Mouse (Mus musculus) forebrain, embryonic 11.5 days (tissue): ENCODE measurements around the gene Cenpj. TPM values are rescaled to one million over a fixed set of nuclear protein-coding genes. Genes with fewer than 3 reads are reported as not detected.

Experiments
- ATAC-seq: fragments of 200-750 bp; cut with Nextera tagmentation; replicated peaks from 2 replicates; pipeline ENCODE4 v1.8.0; 2017; ENCODE audit warnings: moderate TSS enrichment; ENCODE audit not compliant: low FRiP score
- DNase-seq: peaks from one replicate; pipeline ENCODE4 v3.0.0-alpha.2; 2017; ENCODE audit warnings: low spot score
- H3K27ac ChIP-seq: fragments of 300-500 bp; sonication (generic); 2 replicates; pipeline ENCODE4 v1.5.1; 2014; ENCODE audit warnings: low read depth, low read length
- H3K27me3 ChIP-seq: fragments of 300-500 bp; sonication (generic); 2 replicates; pipeline ENCODE4 v1.6.1; 2014; ENCODE audit warnings: mild to moderate bottlenecking, low read length, mixed read lengths; ENCODE audit not compliant: control insufficient read depth, insufficient read depth
- H3K36me3 ChIP-seq: fragments of 300-500 bp; sonication (generic); 2 replicates; pipeline ENCODE4 v1.6.1; 2014; ENCODE audit warnings: mild to moderate bottlenecking, low read length, moderate library complexity, mixed read lengths; ENCODE audit not compliant: control insufficient read depth, insufficient read depth
- H3K4me1 ChIP-seq: fragments of 300-500 bp; sonication (generic); replicated peaks from 2 replicates; pipeline ENCODE4 v1.6.1; 2014; ENCODE audit warnings: low read length, mixed read lengths; ENCODE audit not compliant: control insufficient read depth, insufficient read depth
- H3K4me2 ChIP-seq: fragments of 300-500 bp; sonication (generic); 2 replicates; pipeline ENCODE4 v1.6.1; 2014; ENCODE audit warnings: low read depth, mild to moderate bottlenecking, low read length, moderate library complexity, mixed read lengths; ENCODE audit not compliant: severe bottlenecking
- H3K4me3 ChIP-seq: fragments of 300-500 bp; sonication (generic); 2 replicates; pipeline ENCODE4 v1.5.1; 2014; ENCODE audit warnings: low read depth, low read length
- H3K9ac ChIP-seq: fragments of 300-500 bp; sonication (generic); 2 replicates; pipeline ENCODE4 v1.6.1; 2014; ENCODE audit warnings: low read length
- H3K9me3 ChIP-seq: fragments of 300-500 bp; sonication (generic); 2 replicates; pipeline ENCODE4 v1.6.1; 2016; ENCODE audit warnings: low read length, mixed read lengths; ENCODE audit not compliant: control insufficient read depth
- whole genome bisulfite sequencing: fragments of 180-500 bp; shearing (Covaris S2); extraction: QIAGEN DNeasy Blood & Tissue Kit; methylation state at CpG from one replicate; pipeline ENCODE4 v1.1.7; 2014; 5-methylcytosine and 5-hydroxymethylcytosine counted together
- polyA plus RNA-seq: library from polyadenylated mRNA; unstranded; fragments of >200 nt; fragmentation: Nextera tagmentation; extraction: Ambion mirVana; gene quantifications from 2 replicates; pipeline ENCODE4 v1.2.1, GENCODE M21; 2014

Cenpj gene
- polyA plus RNA-seq, result 25.6 and 28.6 TPM in 2 replicates

DNA sequence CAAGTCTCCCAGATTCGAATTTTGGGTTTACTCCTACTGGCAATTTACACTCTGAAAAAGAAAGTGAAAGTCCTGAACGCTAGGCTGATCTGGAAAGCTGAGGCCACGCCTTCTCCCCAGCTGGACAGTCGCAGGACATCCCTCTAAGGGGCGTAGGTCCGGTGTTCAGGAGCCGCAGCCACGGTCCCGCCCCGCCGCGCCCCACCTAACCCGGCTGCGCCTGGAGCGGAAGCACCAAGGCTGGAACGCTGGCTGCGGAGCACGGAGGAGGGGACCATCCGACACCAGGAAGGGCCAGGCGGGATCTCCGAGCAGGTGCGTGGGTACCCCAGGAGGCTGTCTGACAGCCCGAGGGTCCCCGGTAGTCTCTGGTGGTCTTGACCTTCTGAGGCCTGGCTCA, at the start of gene Cenpj, which contains the start of gene Parp4:
Gene Cenpj, minus strand, starts transcription at position 10 of the 400 bp plus-strand sequence.
Gene Parp4, plus strand, starts transcription at position 204 of the 400 bp plus-strand sequence.
- Histone ChIP-seq H3K27ac (no peak within 1 kb of the TSS), H3K9me3 (no peaks in the 10 kb centered on the region), H3K27me3 (no peaks in the 10 kb centered on the region), H3K9ac (peak within 1 kb of the TSS; percentile 53), H3K36me3 (no peaks in the 10 kb centered on the region), H3K4me2 (peak within 1 kb of the TSS; percentile 79), H3K4me1 (no peaks in the 10 kb centered on the region), H3K4me3 (peak within 1 kb of the TSS; percentile 39)
- 3% methylated on average over 24 of the region's 24 CpGs for WGBS
- ATAC-seq, result no peak
- peak; percentile 75 for DNase-seq

DNA sequence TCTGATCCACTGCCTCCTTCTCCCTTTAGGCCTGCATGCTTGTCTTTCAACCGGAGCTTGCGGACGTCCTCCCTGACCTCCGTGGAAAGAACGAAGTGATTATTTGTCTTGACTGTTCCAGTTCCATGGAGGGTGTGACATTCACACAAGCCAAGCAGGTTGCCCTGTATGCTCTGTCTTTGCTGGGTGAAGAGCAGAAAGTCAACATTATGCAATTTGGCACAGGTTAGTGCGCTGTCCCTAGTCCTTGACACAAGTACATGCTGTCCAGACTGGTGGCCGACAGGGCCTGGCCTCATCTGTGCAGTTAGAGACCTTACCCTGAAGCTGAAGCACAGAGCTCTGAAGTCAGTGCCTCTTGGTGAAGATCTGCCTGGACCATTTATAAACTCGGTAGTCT, 45.2 kb upstream of the Cenpj start:
- H3K27me3 ChIP-seq, result no peaks in the 10 kb centered on the region
- ATAC-seq (no peak), DNase-seq (no peak)
- WGBS, result 94% methylated on average over 8 of the region's 8 CpGs
- no peak overlapping the region for H3K27ac ChIP-seq
- H3K36me3 ChIP-seq, result no peaks in the 10 kb centered on the region
- no peak overlapping the region for H3K4me3 ChIP-seq
- no peak overlapping the region for H3K4me2 ChIP-seq
- no peak overlapping the region for H3K9ac ChIP-seq
- no peaks in the 10 kb centered on the region for H3K9me3 ChIP-seq
- no peaks in the 10 kb centered on the region for H3K4me1 ChIP-seq

DNA sequence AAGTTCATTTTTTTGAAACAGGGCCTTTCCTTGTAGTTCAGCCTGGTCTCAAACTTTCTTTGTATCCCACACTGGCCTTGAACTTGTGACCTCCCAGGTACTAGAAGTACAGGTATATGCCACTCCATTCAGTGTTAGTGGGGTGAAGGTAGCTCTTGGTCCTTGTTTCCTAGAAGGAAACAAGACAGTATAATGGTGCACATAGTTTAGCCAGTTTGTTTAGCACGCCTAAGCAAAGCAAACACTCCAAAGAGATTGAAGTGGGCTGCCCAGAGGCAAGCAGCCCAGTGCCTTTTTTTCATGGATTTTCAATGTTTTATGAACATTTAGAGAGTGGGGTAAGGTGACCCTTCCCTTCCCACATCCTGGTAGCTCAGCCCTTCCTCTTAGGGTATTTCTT, 42.2 kb upstream of the Cenpj start:
- no peak overlapping the region for H3K27ac ChIP-seq
- DNase-seq (no peak), ATAC-seq (no peak)
- WGBS, result 88% methylated on average over 1 of the region's 1 CpGs
- H3K36me3 ChIP-seq, result no peaks in the 10 kb centered on the region
- no peak overlapping the region for H3K4me2 ChIP-seq
- H3K27me3 ChIP-seq, result no peaks in the 10 kb centered on the region
- no peak overlapping the region for H3K4me3 ChIP-seq
- H3K9ac ChIP-seq, result no peak overlapping the region
- H3K9me3 ChIP-seq, result no peaks in the 10 kb centered on the region
- H3K4me1 ChIP-seq, result no peaks in the 10 kb centered on the region

DNA sequence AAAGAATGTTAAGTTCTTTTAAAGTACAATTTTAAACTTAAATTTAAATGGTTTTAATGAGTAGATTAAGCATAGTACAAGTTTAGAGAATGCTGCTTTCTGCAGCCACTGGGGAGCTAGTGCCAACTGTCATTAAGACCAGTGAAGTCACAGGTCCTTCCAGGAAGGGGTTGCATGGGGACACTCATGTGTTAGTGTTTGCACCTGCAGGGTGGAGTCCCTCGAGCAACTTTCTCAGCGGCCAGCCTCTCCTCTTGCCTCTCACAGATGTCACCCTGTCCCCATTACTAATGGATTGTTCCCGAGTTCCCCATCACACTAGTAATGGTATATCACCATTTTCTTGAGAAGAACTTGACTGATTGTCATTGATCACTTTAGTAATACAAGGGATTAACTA, 38.0 kb upstream of the Cenpj start:
- H3K4me1 ChIP-seq, result no peaks in the 10 kb centered on the region
- H3K9me3 ChIP-seq, result no peaks in the 10 kb centered on the region
- no peak overlapping the region for H3K9ac ChIP-seq
- H3K27ac ChIP-seq, result no peak overlapping the region
- no peak overlapping the region for H3K4me3 ChIP-seq
- 86% methylated on average over 3 of the region's 3 CpGs for WGBS
- H3K4me2 ChIP-seq, result no peak overlapping the region
- DNase-seq (no peak), ATAC-seq (no peak)
- no peaks in the 10 kb centered on the region for H3K36me3 ChIP-seq
- H3K27me3 ChIP-seq, result no peaks in the 10 kb centered on the region

DNA sequence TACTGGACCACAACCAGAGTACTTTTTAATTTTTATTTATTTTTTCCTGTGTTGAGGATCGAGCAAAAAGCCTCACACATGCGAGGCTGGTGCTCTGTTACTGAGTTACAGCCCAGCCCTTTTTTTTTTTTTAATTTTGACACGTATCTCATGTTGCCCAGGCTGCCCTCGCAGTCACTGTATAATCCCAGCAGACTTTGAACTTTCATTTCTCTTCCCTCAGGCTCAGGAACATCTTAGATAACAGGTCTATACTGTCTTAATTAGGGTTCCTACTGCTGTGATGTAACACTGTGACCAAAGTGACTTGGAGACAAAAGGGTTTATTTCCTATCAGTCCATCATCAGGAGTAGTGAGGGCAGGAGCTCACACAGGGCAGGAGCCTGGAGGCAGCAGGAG, 29.9 kb upstream of the Cenpj start:
- DNase-seq (no peak), ATAC-seq (no peak)
- no peak overlapping the region for H3K4me3 ChIP-seq
- H3K27ac ChIP-seq, result no peak overlapping the region
- no peak overlapping the region for H3K4me2 ChIP-seq
- WGBS, result 81% methylated on average over 4 of the region's 4 CpGs
- H3K9ac ChIP-seq, result no peak overlapping the region
- H3K36me3 ChIP-seq, result no peaks in the 10 kb centered on the region
- no peaks in the 10 kb centered on the region for H3K27me3 ChIP-seq
- no peaks in the 10 kb centered on the region for H3K9me3 ChIP-seq
- no peaks in the 10 kb centered on the region for H3K4me1 ChIP-seq

DNA sequence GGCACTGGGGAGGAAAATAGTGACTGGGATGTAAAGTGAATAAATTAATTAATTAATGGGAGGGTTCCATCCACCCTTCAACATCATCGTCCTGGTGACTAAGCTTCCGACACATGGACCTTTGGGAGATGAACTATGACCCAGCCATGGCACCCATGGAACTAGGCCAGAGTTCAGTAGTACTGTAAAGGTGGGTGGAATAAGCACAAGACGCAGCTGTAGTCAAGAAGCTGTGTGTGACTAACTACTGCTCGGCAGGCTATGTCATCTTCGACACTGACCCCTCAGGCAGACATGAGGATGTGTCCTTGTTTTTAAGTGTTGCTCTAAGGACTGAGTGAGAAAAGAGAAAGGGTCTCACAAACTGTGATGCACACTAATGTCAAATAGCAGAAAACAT, 29.2 kb upstream of the Cenpj start:
- no peaks in the 10 kb centered on the region for H3K36me3 ChIP-seq
- H3K4me2 ChIP-seq, result no peak overlapping the region
- ATAC-seq (no peak), DNase-seq (no peak)
- H3K4me3 ChIP-seq, result no peak overlapping the region
- H3K27ac ChIP-seq, result no peak overlapping the region
- H3K9me3 ChIP-seq, result no peaks in the 10 kb centered on the region
- H3K4me1 ChIP-seq, result no peaks in the 10 kb centered on the region
- WGBS, result 93% methylated on average over 5 of the region's 5 CpGs
- no peaks in the 10 kb centered on the region for H3K27me3 ChIP-seq
- no peak overlapping the region for H3K9ac ChIP-seq

DNA sequence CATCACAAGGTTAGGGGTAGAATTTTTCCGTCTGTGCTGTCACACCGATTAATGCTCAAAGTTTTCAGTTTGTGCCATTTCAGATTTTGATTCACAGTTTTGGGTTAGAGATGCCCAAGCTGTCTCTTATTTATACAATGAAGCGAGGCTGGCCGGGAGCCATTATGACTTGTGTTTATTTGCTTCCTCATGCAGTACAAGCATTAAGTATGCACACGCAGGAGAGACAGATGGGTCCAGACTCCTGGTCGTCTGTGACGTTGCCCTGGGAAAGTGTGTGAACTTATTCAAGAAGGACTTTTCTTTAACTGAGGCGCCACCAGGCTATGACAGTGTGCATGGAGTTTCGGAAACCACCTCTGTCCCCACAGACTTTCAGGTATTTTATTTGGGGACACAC, 26.8 kb upstream of the Cenpj start:
- Histone ChIP-seq H3K27me3 (no peaks in the 10 kb centered on the region), H3K9me3 (no peaks in the 10 kb centered on the region), H3K4me3 (no peak overlapping the region), H3K4me2 (no peak overlapping the region), H3K9ac (no peak overlapping the region), H3K4me1 (no peaks in the 10 kb centered on the region), H3K36me3 (no peaks in the 10 kb centered on the region), H3K27ac (no peak overlapping the region)
- no peak for ATAC-seq
- 92% methylated on average over 9 of the region's 9 CpGs for WGBS
- DNase-seq, result no peak

DNA sequence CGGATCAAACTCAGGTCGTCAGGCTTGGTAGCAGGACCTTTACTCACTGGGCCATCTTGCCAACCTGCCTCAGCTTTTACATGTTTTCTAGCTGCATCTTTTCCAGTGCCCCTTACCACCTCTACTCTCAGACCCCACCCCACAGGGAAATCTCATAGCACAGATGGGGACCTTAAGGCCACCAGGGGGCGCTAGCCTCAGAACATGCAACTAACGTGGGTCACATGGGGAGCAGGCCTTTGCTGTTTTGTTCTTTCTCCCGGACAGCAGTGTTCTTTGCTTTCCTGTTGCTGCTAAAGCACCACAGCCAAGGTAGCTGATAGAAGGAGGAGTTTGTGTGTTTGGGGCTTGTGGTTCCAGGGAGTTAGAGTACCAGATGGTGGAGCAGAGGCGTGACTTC, 23.5 kb upstream of the Cenpj start:
- H3K36me3 ChIP-seq, result no peaks in the 10 kb centered on the region
- H3K4me3 ChIP-seq, result no peak overlapping the region
- no peak overlapping the region for H3K4me2 ChIP-seq
- peak; percentile 74 for DNase-seq
- H3K27me3 ChIP-seq, result no peaks in the 10 kb centered on the region
- H3K9ac ChIP-seq, result no peak overlapping the region
- H3K9me3 ChIP-seq, result no peaks in the 10 kb centered on the region
- ATAC-seq, result no peak
- H3K4me1 ChIP-seq, result no peaks in the 10 kb centered on the region
- WGBS, result 43% methylated on average over 6 of the region's 6 CpGs
- H3K27ac ChIP-seq, result no peak overlapping the region

DNA sequence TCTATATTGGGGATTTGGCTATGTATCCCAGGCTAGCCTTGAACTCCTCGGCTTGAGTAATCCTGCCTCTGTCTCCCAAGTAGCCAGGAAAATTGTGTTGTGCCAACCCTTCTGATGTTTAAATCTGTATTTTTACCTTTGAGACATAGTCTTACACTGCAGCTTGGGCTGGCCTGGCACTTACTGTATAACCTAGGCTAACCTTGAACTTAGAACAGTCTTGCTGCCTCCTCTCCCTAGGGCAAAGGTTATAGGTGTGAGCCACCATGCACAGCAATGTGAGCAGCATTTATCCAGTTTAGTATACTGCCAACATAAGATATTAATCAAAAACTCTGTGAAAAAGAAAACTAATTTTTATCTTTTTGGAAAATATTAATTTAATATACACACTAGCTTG, 19.6 kb upstream of the Cenpj start:
- H3K9me3 ChIP-seq, result no peaks in the 10 kb centered on the region
- no peaks in the 10 kb centered on the region for H3K36me3 ChIP-seq
- H3K9ac ChIP-seq, result no peak overlapping the region
- 92% methylated on average over 1 of the region's 1 CpGs for WGBS
- DNase-seq (no peak), ATAC-seq (no peak)
- no peak overlapping the region for H3K4me2 ChIP-seq
- H3K4me3 ChIP-seq, result no peak overlapping the region
- no peaks in the 10 kb centered on the region for H3K27me3 ChIP-seq
- no peaks in the 10 kb centered on the region for H3K4me1 ChIP-seq
- H3K27ac ChIP-seq, result no peak overlapping the region
